Mouse (Mus musculus) thymus, postnatal 25 days (tissue): ENCODE results near the gene 4931428F04Rik.
"Not testable (repeated sequence)": the region's sequence is repeated elsewhere in the genome, so short reads cannot be mapped to it uniquely, and the experiment has no call there.

Source experiments
- DNase-seq: peaks from one replicate; pipeline ENCODE4 v3.0.0; 2022

The 4931428F04Rik gene

GRCm38 (mm10) chr8:105259721-105260320 is 29.8 kb downstream of the 4931428F04Rik start:
- DNase-seq: peak; percentile 79

GRCm38 (mm10) chr8:105258911-105259720 is 30.5 kb downstream of the 4931428F04Rik start:
- DNase-seq: no peak

- DNase-seq: no peak
Observed at GRCm38 (mm10) chr8:105257318-105258114, 32.1 kb downstream of the 4931428F04Rik start.

- peak; percentile 77 for DNase-seq
Observed at GRCm38 (mm10) chr8:105254966-105255350, 34.7 kb downstream of the 4931428F04Rik start, which contains the start of gene B3gnt9. Gene B3gnt9, minus strand, starts transcription at chr8:105255153.

- DNase-seq: peak; percentile 97
Observed at GRCm38 (mm10) chr8:105254152-105254965, 35.3 kb downstream of the 4931428F04Rik start.

- DNase-seq: no peak
Observed at GRCm38 (mm10) chr8:105253766-105254151, 35.9 kb downstream of the 4931428F04Rik start.

GRCm38 (mm10) chr8:105252680-105253537 is 36.8 kb downstream of the 4931428F04Rik start:
- DNase-seq: no peak

- DNase-seq: no peak
Observed at GRCm38 (mm10) chr8:105251954-105252353, 37.7 kb downstream of the 4931428F04Rik start.

GRCm38 (mm10) chr8:105241016-105241415 is 48.6 kb downstream of the 4931428F04Rik start:
- no peak for DNase-seq

- DNase-seq: no peak
Observed at GRCm38 (mm10) chr8:105237442-105238142, 52.1 kb downstream of the 4931428F04Rik start.

- no peak for DNase-seq
Observed at GRCm38 (mm10) chr8:105235206-105235605, 54.5 kb downstream of the 4931428F04Rik start.

GRCm38 (mm10) chr8:105233126-105233935 is 56.3 kb downstream of the 4931428F04Rik start:
- no peak for DNase-seq

- DNase-seq: not testable (repeated sequence)
Observed at GRCm38 (mm10) chr8:105232321-105232693, 57.4 kb downstream of the 4931428F04Rik start.

- no peak for DNase-seq
Observed at GRCm38 (mm10) chr8:105231503-105232320, 58.0 kb downstream of the 4931428F04Rik start.
